Mouse (Mus musculus): ENCODE results near the gene Strn4. TPM values are rescaled to one million over a fixed set of nuclear protein-coding genes. Genes with fewer than 3 reads are reported as not detected.
A peak's percentile ranks its signal among the peaks of the same experiment; 100 is the strongest.

Strn4 gene
- polyA plus RNA-seq, 1 experiment from 2014 or later: 102 TPM

- no peaks in the 10 kb centered on the region for H3K9me3 ChIP-seq
- peaks cover 14% of the 10 kb centered on the region for H3K4me1 ChIP-seq
- H3K4me2 ChIP-seq: no peak overlapping the region
- ATAC-seq (ENCODE audit: borderline replicate concordance, extremely low read depth, low FRiP score, low TSS enrichment): no peak
- WGBS: 78% methylated on average over 10 of the region's 10 CpGs
- no peak overlapping the region for H3K4me3 ChIP-seq
- H3K27me3 ChIP-seq: no peaks in the 10 kb centered on the region
- no peak overlapping the region for H3K27ac ChIP-seq
- H3K36me3 ChIP-seq: peaks cover 26% of the 10 kb centered on the region
- no peak overlapping the region for H3K9ac ChIP-seq
Measured at GRCm38 (mm10) chr7:16871600-16871999, 55.9 kb downstream of the Strn4 start.

- Histone ChIP-seq H3K9me3 (no peaks in the 10 kb centered on the region), H3K9ac (no peak overlapping the region), H3K27ac (no peak overlapping the region), H3K27me3 (no peaks in the 10 kb centered on the region), H3K4me3 (no peak overlapping the region), H3K4me1 (peaks cover 22% of the 10 kb centered on the region), H3K36me3 (peaks cover 22% of the 10 kb centered on the region), H3K4me2 (no peak overlapping the region)
- WGBS: 92% methylated on average over 9 of the region's 9 CpGs
- ATAC-seq (ENCODE audit: borderline replicate concordance, extremely low read depth, low FRiP score, low TSS enrichment): no peak
Measured at GRCm38 (mm10) chr7:16872478-16872877, 56.8 kb downstream of the Strn4 start.

GRCm38 (mm10) chr7:16873392-16873791, 57.7 kb downstream of the Strn4 start:
- no peak overlapping the region for H3K27ac ChIP-seq
- no peak for ATAC-seq (ENCODE audit: borderline replicate concordance, extremely low read depth, low FRiP score, low TSS enrichment)
- 95% methylated on average over 4 of the region's 4 CpGs for WGBS
- no peaks in the 10 kb centered on the region for H3K9me3 ChIP-seq
- H3K27me3 ChIP-seq: no peaks in the 10 kb centered on the region
- peaks cover 17% of the 10 kb centered on the region for H3K36me3 ChIP-seq
- no peak overlapping the region for H3K9ac ChIP-seq
- peaks cover 22% of the 10 kb centered on the region for H3K4me1 ChIP-seq
- H3K4me2 ChIP-seq: no peak overlapping the region
- H3K4me3 ChIP-seq: no peak overlapping the region

GRCm38 (mm10) chr7:16874190-16874589, 58.5 kb downstream of the Strn4 start:
- peaks cover 11% of the 10 kb centered on the region for H3K36me3 ChIP-seq
- WGBS: 3% methylated on average over 17 of the region's 17 CpGs
- H3K9me3 ChIP-seq: no peaks in the 10 kb centered on the region
- H3K4me2 ChIP-seq: peak overlapping the region; percentile 54
- peak overlapping the region; percentile 93 for H3K27ac ChIP-seq
- peak overlapping the region; percentile 32 for H3K4me3 ChIP-seq
- peaks cover 24% of the 10 kb centered on the region for H3K4me1 ChIP-seq
- H3K9ac ChIP-seq: peak overlapping the region; percentile 14
- peak; percentile 20; the same call in 1 of the 2 replicates for ATAC-seq (ENCODE audit: borderline replicate concordance, extremely low read depth, low FRiP score, low TSS enrichment)
- no peaks in the 10 kb centered on the region for H3K27me3 ChIP-seq

- H3K4me2 ChIP-seq: peak overlapping the region; percentile 92
- no peaks in the 10 kb centered on the region for H3K9me3 ChIP-seq
- H3K27ac ChIP-seq: peak overlapping the region; percentile 93
- no peaks in the 10 kb centered on the region for H3K27me3 ChIP-seq
- under 1% methylated on average over 33 of the region's 33 CpGs for WGBS
- ATAC-seq (ENCODE audit: borderline replicate concordance, extremely low read depth, low FRiP score, low TSS enrichment): peak; percentile 95
- H3K4me3 ChIP-seq: peak overlapping the region; percentile 77
- peaks cover 30% of the 10 kb centered on the region for H3K4me1 ChIP-seq
- H3K9ac ChIP-seq: peak overlapping the region; percentile 14; the same call in 1 of the 2 replicates
- H3K36me3 ChIP-seq: peaks cover 7% of the 10 kb centered on the region; the same call in 1 of the 2 replicates
Measured at GRCm38 (mm10) chr7:16874756-16875309, 59.1 kb downstream of the Strn4 start.

GRCm38 (mm10) chr7:16875310-16875325, 59.4 kb downstream of the Strn4 start, which contains the start of gene Dact3:
Dact3 (plus strand) TSS chr7:16875317.
- ATAC-seq (ENCODE audit: borderline replicate concordance, extremely low read depth, low FRiP score, low TSS enrichment): no peak
- Histone ChIP-seq H3K4me3 (peak within 1 kb of the TSS; percentile 77), H3K27ac (peak within 1 kb of the TSS; percentile 93), H3K9me3 (no peaks in the 10 kb centered on the region), H3K9ac (peak within 1 kb of the TSS; percentile 74), H3K27me3 (no peaks in the 10 kb centered on the region), H3K36me3 (peaks cover 4% of the 10 kb centered on the region; the same call in 1 of the 2 replicates), H3K4me1 (peaks cover 33% of the 10 kb centered on the region), H3K4me2 (peak within 1 kb of the TSS; percentile 92)
- 0% methylated on average over 1 of the region's 1 CpGs for WGBS

GRCm38 (mm10) chr7:16875326-16875725, 59.6 kb downstream of the Strn4 start:
- peak overlapping the region; percentile 74 for H3K9ac ChIP-seq
- H3K36me3 ChIP-seq: peaks cover 4% of the 10 kb centered on the region; the same call in 1 of the 2 replicates
- no peak for ATAC-seq (ENCODE audit: borderline replicate concordance, extremely low read depth, low FRiP score, low TSS enrichment)
- H3K27ac ChIP-seq: peak overlapping the region; percentile 73
- WGBS: under 1% methylated on average over 31 of the region's 42 CpGs
- H3K4me2 ChIP-seq: peak overlapping the region; percentile 92
- peaks cover 35% of the 10 kb centered on the region for H3K4me1 ChIP-seq
- no peaks in the 10 kb centered on the region for H3K9me3 ChIP-seq
- no peaks in the 10 kb centered on the region for H3K27me3 ChIP-seq
- H3K4me3 ChIP-seq: peak overlapping the region; percentile 77

GRCm38 (mm10) chr7:16876006-16876405, 60.3 kb downstream of the Strn4 start:
- H3K27me3 ChIP-seq: no peaks in the 10 kb centered on the region
- H3K4me2 ChIP-seq: peak overlapping the region; percentile 92
- peak overlapping the region; percentile 73 for H3K27ac ChIP-seq
- H3K36me3 ChIP-seq: peaks cover 4% of the 10 kb centered on the region; the same call in 1 of the 2 replicates
- 8% methylated on average over 11 of the region's 11 CpGs for WGBS
- no peaks in the 10 kb centered on the region for H3K9me3 ChIP-seq
- H3K4me1 ChIP-seq: peaks cover 42% of the 10 kb centered on the region
- peak overlapping the region; percentile 77 for H3K4me3 ChIP-seq
- ATAC-seq (ENCODE audit: borderline replicate concordance, extremely low read depth, low FRiP score, low TSS enrichment): no peak
- peak overlapping the region; percentile 74 for H3K9ac ChIP-seq

GRCm38 (mm10) chr7:16876608-16877007, 60.9 kb downstream of the Strn4 start:
- H3K9me3 ChIP-seq: no peaks in the 10 kb centered on the region
- H3K4me3 ChIP-seq: peak overlapping the region; percentile 77
- H3K4me1 ChIP-seq: peaks cover 43% of the 10 kb centered on the region
- ATAC-seq (ENCODE audit: borderline replicate concordance, extremely low read depth, low FRiP score, low TSS enrichment): no peak
- peak overlapping the region; percentile 73 for H3K27ac ChIP-seq
- no peaks in the 10 kb centered on the region for H3K27me3 ChIP-seq
- peak overlapping the region; percentile 92 for H3K4me2 ChIP-seq
- H3K9ac ChIP-seq: peak overlapping the region; percentile 74
- H3K36me3 ChIP-seq: 0 out of 2 replicates have a peak, but pooled peaks cover 3% of the 10 kb centered on the region
- 6% methylated on average over 13 of the region's 13 CpGs for WGBS

GRCm38 (mm10) chr7:16877717-16878116, 62.0 kb downstream of the Strn4 start:
- Histone ChIP-seq H3K36me3 (peaks cover 3% of the 10 kb centered on the region; the same call in 1 of the 2 replicates), H3K4me1 (peaks cover 44% of the 10 kb centered on the region), H3K4me3 (no peak overlapping the region), H3K9me3 (no peaks in the 10 kb centered on the region), H3K27me3 (no peaks in the 10 kb centered on the region), H3K9ac (no peak overlapping the region), H3K4me2 (no peak overlapping the region), H3K27ac (0 out of 2 replicates have a peak overlapping the region, but pooled peaks have one; percentile 73)
- WGBS: 69% methylated on average over 3 of the region's 3 CpGs
- no peak for ATAC-seq (ENCODE audit: borderline replicate concordance, extremely low read depth, low FRiP score, low TSS enrichment)

- peak; percentile 46; the same call in 1 of the 2 replicates for ATAC-seq (ENCODE audit: borderline replicate concordance, extremely low read depth, low FRiP score, low TSS enrichment)
- Histone ChIP-seq H3K9me3 (no peaks in the 10 kb centered on the region), H3K4me3 (no peak overlapping the region), H3K4me2 (peak overlapping the region; percentile 12; the same call in 1 of the 2 replicates), H3K36me3 (peaks cover 19% of the 10 kb centered on the region), H3K27me3 (peaks cover 9% of the 10 kb centered on the region), H3K9ac (no peak overlapping the region), H3K4me1 (peaks cover 41% of the 10 kb centered on the region), H3K27ac (peak overlapping the region; percentile 74)
- 24% methylated on average over 9 of the region's 9 CpGs for WGBS
Measured at GRCm38 (mm10) chr7:16879796-16880547, 64.3 kb downstream of the Strn4 start.

GRCm38 (mm10) chr7:16880615-16881014, 64.9 kb downstream of the Strn4 start:
- H3K4me1 ChIP-seq: peaks cover 41% of the 10 kb centered on the region
- no peak overlapping the region for H3K9ac ChIP-seq
- peak overlapping the region; percentile 74 for H3K27ac ChIP-seq
- WGBS: 29% methylated on average over 5 of the region's 5 CpGs
- H3K27me3 ChIP-seq: peaks cover 16% of the 10 kb centered on the region
- no peak overlapping the region for H3K4me3 ChIP-seq
- ATAC-seq (ENCODE audit: borderline replicate concordance, extremely low read depth, low FRiP score, low TSS enrichment): no peak
- peak overlapping the region; percentile 12; the same call in 1 of the 2 replicates for H3K4me2 ChIP-seq
- H3K36me3 ChIP-seq: peaks cover 26% of the 10 kb centered on the region
- H3K9me3 ChIP-seq: peaks cover 4% of the 10 kb centered on the region; the same call in 1 of the 2 replicates

Measured in lung, embryonic 15.5 days (tissue).